Mouse (Mus musculus): ENCODE measurements around the gene Arhgap45.

The Arhgap45 gene

DNA sequence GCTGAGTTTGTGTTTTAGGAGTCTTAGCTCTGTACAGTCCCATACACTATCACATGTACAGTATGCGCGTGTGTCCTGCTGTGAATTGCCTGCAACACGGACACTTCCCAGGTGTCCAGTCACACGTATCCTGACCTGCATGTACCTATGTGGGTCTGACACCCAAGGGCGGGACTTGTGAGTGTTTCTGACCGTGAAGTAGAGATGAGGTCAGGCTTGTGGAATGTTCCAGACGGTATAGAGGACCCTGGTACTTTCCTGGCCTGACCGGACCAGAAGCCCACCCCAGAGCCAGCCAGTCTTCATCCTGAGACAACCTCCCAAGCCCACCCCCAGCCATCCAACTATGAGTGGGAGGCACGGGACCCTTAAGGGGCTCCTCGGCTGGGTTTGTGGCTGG is 870 bp upstream of the Arhgap45 start:
- DNase-seq (ENCODE audit: low read depth, low spot score) = no peak

DNA sequence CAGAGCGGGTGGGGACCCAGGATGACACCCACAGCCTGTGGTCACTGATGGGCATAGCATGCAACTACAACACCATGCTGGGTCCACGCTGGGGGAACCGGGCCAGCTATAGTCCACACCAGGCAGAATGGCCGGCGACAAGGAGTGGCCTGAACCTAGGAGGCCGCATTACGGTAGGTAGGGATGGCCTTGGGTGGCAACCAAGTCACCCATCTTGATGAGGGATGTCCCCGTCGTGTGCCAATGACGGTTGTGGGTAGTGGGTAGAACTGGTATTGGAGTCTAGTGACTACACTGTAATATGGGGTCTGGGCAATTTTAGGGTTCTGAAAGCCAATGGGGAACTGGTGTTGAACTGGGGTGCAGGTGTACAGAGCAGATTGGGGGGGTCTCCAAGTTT is 478 bp downstream of the Arhgap45 start:
- DNase-seq (ENCODE audit: low read depth, low spot score) = no peak

DNA sequence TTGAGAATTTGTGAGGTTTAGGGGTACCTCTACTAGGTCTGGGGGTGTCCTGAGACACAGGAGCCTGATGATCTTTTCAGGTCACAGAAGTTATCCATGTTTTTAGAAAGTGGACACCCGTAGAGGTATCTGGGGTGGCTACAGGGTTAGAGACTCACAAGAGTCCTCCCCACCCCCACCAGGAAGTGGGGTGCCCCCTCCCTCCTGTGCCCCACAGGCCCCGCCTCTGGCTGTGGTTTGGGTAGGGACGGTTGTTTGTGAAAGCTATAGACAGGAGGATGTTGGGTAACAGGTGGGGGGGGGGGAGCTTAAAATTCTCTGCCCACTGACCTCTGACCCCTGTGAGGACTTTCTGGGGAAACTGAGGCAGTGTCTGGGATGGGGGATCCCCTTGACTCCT is 908 bp downstream of the Arhgap45 start:
- DNase-seq (ENCODE audit: low read depth, low spot score) = no peak

DNA sequence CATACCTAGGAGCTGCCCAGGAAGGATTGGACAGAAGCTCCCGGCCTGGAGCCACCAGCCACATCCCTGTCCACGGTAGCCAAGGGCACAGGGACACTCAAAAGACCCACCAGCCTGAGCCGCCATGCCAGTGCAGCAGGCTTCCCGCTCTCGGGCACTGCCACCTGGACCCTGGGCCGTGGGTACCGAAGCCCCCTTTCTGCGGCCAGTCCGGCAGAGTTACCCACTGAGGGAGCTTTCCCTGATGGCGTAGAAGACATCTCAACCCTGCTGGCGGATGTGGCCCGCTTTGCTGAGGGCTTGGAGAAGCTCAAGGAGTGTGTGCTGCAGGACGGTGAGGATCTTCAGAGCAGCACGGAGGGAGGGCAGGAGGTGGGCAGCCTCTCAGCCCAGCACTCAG is 1.3 kb downstream of the Arhgap45 start:
- no peak for DNase-seq (ENCODE audit: low read depth, low spot score)

DNA sequence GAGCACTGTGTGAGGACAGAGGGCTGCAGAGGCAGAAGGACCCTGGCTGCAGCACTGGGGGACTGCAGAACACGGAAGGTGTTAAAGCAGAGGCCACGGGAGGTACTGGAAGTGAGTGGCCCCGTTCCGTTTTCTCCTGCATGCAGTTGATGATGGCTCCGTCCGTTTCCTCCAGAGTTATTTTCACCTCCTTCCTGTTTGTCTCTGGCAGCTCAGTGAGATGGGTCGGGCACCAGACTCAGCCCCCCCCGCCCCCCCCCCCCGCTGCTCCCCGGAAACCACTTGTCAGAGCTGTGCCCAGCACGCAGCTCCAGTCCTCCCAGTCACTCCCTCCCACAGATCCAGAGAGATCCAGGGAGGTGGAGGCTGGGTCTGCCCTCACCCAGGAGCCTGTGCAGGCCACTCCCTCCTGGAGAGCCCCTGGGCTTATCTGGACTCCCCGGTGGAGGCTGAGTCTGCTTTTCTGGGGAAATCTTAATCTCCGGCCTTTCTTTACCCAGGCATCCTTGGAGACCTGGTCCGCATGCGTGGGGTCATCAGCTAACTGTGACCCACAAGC is 2.4 kb downstream of the Arhgap45 start:
- no peak for DNase-seq (ENCODE audit: low read depth, low spot score)

DNA sequence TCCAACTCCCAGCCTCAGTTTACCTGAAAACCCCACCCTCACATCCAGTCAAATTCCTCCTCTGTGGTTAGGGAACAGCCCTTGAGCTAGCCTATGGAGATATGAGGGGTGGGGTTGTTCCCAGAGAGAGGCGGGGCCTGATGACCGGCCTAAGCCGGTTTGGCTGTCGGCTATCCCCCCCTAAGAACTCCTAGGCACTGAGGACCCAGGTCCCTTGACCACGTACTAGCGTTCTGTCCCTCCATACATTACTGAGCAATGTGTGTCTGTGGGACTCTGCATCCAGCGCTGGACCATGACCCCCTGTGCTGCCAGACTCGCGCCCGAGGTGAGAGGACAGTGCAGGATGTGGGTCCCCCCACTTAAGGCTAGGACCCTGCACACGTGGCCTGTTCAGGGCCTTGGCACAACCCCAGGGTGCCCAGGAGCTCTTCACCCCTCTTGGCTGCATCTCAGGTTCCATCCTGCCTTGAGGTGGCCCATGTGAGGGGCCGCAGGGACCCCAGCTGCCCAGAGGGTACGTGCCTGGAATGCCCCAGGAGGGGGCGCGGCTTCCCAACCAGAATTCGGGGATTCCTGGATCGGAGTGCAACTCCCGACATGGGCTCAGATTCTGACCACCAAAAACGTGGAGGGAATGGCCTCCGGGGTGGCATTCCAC is 3.1 kb downstream of the Arhgap45 start:
- DNase-seq (ENCODE audit: low read depth, low spot score) = no peak

DNA sequence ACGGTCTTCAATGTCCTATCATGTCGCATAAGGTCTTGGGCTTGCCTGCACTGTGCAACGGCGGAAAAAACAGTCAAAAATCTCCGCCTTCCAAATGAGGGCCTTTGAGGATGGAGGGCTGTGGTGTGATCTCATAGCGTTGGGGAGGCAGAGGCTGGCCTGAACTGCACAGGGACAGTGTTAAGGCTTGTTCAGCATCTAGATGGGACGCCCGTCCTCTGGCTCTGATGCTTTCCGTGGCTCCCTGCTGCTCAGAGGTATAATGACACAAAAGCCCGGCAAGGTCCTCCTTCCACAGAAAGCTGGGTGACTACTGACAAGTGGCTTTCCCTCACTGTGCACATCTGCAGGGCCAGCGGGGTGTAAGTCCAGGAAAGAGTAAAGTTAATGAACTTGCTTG is 3.7 kb downstream of the Arhgap45 start:
- DNase-seq (ENCODE audit: low read depth, low spot score) = no peak

DNA sequence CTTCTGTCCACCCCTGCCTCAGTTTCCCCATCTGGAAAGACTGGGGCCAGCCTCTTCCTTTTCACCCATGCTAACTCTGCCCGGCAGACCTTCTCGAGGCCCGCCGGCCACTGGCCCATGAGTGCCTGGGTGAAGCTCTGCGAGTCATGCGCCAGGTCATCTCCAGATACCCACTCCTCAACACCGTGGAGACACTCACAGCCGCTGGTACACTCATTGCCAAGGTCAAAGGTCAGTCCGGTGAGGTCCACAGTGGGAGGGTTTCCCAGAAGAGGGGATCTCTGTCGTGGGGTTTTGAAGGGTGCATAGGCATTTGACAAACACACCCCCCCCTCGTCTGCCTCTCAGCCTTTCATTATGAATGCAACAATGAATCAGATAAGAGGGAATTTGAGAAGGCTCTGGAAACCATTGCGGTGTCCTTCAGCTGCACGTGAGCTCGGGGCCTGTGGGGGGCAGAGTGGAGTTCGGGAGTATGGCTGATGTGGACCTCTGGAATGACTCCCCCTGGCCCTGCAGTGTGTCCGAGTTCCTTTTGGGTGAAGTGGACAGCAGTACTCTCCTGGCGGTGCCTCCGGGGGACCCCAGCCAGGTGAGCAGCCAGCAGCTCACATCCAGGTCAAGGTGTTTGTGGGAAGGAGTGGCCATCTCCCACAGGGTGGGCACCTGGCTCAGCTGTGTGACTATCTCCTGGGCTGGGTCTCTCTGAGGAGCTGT is 4.3 kb downstream of the Arhgap45 start:
- no peak for DNase-seq (ENCODE audit: low read depth, low spot score)

DNA sequence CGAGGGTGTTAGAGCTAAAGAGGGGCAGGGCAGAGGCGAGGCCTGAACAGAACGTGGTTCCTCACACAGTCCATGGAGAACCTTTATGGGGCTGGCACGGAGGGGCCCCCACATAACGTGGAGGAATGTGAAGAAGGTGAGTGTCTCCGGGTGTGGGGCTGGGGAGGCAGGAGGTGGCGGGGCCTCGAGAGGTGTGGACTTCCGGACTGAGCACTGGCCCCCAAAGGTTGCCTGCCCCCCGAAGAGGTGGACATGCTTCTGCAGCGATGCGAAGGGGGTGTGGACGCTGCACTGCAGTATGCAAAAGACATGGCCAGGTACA is 4.8 kb downstream of the Arhgap45 start:
- DNase-seq (ENCODE audit: low read depth, low spot score) = no peak

DNA sequence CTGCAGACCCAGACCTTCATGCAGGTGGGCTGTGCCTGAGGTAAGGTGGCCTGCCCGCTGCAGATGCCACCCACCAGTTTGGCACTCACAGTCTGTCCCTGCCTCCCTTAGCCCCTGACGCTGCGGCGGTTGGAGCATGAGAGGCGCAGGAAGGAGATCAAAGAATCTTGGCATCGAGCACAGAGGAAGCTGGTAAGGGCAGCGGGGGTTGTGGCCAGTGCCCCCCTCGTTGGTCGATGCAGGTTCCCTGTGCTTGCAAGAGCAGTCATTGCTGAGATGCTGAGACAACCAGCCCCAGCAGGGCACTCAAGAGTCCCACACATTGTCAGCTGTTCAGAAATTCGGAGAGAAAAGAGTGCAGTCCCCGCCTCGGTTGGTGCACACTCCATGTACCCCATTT is 5.7 kb downstream of the Arhgap45 start:
- DNase-seq (ENCODE audit: low read depth, low spot score) = no peak

DNA sequence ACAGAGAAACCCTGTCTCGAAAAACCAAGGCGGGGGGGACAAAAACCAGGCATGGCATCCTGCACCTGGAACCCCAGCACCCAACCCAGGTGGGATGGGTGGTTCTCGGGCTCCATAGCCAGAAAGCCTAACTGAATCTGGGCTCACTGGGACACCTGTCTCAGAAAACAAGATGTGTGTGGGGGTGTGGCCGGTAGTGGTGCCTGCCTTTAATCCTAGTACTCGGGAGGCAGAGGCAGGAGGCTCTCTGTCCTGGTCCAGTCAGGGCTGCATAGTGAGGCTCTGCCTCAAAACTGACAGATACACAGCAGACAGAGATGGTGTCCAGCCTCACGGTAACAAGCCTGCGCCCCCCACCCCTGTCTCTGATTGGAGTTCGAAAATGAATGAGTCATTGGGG is 6.4 kb downstream of the Arhgap45 start:
- DNase-seq (ENCODE audit: low read depth, low spot score) = no peak

DNA sequence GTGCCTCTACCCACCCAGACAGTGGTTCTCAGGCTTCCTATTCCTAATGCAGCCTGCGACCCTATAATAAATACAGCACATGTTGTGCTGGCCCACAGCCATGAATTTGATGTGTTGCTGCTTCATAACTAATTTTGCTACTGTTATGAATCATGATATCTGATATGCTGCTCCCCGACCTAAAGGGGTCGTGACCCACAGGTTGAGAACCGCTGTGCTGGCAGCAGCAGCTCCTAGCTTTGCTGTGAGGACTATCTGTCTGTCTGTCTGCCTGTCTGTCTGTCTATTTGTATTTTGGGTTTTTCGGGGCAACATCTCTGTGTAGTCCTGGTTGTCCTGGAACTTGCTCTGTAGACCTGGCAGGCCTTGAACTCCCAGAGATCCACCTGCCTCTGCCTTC is 7.3 kb downstream of the Arhgap45 start:
- DNase-seq (ENCODE audit: low read depth, low spot score) = no peak

DNA sequence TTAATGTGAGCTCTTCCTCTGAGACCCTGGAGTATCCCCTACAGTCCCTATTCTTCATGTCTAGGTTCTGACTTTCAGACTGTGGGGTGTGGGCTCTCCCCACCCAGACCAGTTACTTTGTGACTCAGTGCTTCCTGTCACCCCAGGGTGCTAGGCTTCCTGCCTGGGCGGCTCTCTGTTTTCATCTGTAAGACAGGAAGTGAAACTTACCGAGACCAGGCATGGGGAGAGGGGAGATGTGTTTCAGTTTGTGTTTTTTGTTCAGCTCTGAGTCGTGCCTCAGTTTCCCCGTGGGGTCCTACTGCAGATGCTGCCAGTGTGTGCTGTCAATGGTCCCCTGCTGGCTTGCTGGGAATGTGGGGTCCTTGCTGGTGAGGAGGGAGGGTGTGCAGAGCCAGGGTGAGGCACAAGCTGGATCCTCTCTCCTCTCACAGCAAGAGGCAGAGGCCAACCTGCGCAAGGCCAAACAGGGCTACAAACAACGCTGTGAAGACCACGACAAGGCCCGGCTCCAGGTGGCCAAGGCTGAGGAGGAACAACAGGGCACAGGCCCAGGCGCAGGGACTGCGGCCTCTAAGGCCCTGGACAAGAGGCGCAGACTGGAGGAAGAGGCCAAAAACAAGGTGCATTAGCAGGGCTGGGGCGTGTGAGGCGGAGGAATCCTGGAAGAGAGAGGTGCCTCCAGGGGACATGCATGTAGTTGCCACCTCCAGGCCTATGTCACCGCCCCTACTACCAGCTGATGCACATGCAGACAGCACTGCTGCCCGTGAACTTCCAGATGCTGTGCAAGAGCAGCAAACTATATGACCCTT is 8.0 kb downstream of the Arhgap45 start:
- DNase-seq (ENCODE audit: low read depth, low spot score) = no peak

DNA sequence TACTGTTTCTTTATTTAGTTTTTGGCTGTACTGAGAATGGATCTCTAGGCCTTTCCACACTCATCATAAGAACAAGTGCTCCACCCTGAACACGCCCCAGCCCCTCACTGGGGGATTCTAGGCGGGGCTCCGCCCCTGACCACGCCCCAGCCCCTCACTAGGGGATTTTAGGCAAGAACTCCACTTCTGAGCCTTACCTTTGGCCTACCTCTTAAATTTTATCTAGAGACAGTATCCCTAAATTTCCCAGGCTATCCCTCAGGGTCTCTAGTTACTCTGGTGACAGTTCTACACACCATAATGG is 8.5 kb downstream of the Arhgap45 start:
- DNase-seq (ENCODE audit: low read depth, low spot score) = no peak

DNA sequence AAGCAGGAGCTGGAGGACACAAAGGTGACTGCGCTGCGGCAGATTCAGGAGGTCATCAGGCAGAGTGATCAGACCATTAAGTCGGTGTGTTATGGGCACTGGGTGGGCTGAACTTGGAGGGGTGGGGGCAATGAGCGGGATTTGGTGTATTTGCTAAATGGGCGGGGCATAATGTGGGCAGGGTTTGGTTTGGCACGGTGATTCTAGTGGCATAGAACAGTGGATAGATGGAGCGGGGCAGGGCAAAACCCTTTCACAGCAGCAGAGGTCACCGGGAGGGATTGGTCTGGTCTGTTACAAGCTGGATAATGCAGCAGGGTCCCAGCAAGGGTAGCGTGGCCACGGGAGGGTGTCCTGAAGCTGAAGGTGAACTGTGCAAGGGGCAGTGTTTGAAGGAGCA is 9.0 kb downstream of the Arhgap45 start:
- no peak for DNase-seq (ENCODE audit: low read depth, low spot score)

DNA sequence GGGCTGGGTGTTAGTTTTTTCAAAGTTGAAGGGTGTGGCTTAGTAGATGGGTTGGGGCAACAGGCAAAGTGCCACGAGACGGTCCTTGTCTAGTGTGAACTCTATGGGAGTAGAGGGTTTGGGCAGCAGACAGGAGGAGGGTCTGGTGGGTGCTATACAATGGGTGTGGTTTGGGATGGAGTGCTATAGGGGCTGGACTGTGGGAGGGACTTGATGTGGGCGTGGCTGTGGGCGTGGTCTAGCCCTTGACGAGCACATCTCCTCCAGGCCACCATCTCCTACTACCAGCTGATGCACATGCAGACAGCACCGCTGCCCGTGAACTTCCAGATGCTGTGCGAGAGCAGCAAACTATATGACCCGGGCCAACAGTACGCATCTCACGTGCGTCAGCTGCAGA is 9.4 kb downstream of the Arhgap45 start:
- no peak for DNase-seq (ENCODE audit: low read depth, low spot score)

DNA sequence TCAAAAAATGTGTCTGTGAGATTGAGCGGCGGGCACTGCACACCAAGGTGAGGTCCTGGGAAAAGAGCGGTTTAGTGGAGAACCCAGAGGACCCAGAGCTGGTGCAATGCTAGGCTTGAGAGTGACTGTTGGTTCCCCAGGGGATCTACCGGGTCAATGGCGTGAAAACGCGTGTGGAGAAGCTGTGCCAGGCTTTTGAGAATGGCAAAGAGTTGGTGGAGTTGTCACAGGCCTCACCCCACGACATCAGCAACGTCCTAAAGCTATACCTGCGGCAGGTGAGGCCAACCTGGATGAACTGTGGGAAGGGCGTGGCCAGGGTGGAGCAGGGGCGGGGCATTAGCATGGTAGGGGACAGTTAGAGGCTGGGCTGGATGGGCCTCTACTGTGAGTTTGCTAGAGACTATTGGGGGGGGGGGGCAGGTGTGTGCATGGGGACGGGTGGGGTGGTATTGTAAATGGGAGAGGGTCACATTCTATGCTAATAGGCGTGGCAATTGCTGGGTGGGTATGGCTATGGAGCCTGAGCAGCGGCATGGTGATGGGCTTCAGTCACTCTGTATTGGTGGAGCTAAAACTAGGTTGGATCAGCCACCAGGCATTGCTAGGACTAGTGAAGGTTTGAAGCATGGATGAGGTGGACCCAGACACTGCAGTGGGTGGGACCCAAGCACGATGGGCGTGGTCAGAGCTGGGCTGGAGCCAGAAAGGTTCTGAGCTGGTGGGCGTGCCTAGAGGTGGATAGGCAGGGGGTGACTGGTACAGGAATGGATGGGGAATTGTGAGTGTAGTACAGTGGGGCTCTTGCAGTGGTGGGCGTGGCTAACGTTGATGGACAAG is 11.4 kb downstream of the Arhgap45 start:
- no peak for DNase-seq (ENCODE audit: low read depth, low spot score)

DNA sequence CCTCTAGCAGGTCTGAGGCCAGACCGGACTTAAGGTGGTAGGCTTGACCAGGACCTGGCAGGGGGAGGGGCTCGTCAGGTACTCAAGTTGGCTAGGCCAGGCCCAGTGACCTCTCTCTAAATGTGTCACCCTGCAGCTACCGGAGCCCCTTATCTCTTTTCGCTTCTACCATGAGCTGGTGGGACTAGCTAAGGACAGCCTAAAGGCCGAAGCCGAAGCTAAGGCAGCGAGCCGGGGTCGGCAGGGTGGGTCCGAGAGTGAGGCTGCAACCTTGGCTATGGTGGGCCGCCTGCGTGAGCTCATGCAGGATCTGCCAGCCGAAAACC is 12.0 kb downstream of the Arhgap45 start:
- no peak for DNase-seq (ENCODE audit: low read depth, low spot score)

DNA sequence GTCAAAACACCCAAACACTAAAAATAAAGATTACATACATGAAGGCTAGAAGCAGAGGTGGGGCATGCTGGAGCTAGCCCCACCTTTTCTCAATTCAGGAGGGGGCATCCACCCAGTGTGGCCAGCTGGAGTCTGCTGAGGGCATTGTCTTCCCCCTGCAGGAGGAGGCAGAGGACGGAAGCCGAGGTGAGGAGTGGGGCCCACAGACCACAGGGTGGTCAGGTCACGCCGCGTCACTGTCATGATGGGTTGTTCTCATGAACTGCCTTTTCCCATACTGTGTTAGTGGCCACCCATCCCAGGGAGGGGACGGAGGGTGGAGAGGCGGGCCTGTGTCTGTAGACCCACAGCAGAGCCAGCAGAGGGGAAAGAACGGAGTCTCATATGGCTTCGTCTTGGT is 13.7 kb downstream of the Arhgap45 start:
- DNase-seq (ENCODE audit: low read depth, low spot score) = no peak

DNA sequence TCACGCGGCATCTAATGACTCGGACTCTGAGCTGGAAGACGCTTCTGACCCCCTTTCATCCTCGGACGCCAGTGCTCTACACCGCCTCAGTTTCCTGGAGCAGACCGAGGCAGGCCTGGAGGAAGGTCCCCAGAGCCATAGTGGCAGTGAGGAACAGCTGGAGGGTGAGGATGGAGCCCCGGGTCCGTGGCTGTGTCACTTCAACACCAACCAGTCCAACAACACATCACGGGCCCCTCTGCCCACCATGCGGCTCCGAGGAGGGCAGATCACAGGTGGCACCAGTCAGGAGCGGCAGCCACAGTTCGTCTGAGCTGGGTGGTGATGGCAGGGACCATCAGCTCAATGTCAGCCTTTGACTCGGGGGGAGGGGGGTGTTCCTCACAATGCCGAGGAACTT is 14.3 kb downstream of the Arhgap45 start:
- DNase-seq (ENCODE audit: low read depth, low spot score) = no peak

DNA sequence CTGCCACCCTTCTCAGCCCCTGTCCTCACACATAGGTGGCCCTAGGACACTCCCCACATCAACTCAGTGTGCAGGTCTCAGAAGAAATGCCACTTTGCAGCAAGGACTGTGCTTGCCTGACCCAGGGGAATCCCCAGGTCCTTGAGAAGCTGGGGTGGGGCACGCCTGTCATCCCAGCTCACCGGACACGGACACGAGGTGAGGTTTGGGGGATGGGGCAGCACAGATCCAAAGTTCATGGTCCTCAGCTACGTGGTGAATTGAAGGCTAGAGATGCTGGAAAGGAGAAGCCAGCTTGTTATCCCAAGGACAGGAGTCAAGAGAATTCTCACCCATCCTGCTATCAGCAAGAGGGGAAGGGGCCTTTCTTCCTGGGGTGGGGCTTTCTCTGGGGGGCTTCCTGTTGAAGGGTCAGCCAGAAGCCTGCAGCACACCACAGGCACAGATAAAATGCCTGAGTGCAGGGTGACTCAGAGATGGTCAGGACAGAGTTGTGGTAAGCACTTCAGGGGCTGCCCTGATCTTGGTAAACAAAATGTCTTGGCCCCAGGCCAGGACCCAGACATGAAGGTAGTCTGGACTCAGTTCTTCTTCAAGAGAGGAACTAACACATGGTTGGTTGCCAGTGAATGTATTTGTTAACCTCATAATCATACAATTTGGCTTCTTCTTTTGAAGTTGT is 16.5 kb downstream of the Arhgap45 start:
- DNase-seq (ENCODE audit: low read depth, low spot score) = no peak

Measured in retina, adult 2 months (tissue).